Mouse (Mus musculus) liver (tissue): ENCODE results near the gene Mmp7.

Source experiments
- DNase-seq: peaks from one replicate; pipeline ENCODE4 v3.0.0-alpha.2; 2020; ENCODE audit warnings: mixed read lengths

Gene Mmp7

DNA sequence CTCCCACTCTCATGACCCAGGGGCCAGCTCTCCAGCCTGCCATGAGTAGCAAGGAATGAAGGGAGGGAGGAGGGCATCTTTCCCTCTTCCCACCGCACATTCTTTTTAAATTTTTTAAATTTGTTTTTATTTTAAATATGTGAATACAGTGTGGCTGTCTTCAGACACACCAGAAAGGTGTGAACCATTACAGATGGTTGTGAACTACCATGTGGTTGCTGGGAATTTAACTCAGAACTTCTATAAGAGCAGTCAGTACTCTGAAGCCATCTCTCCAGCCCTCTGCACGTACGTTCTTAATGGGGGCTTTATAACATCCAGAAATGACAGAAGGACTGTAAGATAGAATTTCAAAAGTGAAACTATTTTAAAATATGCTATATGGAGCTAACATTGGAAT is 57.0 kb downstream of the Mmp7 start:
- DNase-seq, result no peak
